Mouse (Mus musculus) E14TG2a.4 (cell line): Measurements from ENCODE around the gene Sdhc.

Source experiments
- CTCF ChIP-seq: conservative IDR thresholded peaks from 2 replicates; pipeline ENCODE4 v1.5.1; 2014; ENCODE audit warnings: low read length
- NANOG ChIP-seq: IDR thresholded peaks from 2 replicates; pipeline ENCODE4 v1.6.1; 2014; ENCODE audit warnings: borderline replicate concordance, low read length, mixed read lengths
- POU5F1 ChIP-seq: IDR thresholded peaks from 2 replicates; pipeline ENCODE4 v1.6.1; 2014; ENCODE audit warnings: low read length, borderline replicate concordance

DNA sequence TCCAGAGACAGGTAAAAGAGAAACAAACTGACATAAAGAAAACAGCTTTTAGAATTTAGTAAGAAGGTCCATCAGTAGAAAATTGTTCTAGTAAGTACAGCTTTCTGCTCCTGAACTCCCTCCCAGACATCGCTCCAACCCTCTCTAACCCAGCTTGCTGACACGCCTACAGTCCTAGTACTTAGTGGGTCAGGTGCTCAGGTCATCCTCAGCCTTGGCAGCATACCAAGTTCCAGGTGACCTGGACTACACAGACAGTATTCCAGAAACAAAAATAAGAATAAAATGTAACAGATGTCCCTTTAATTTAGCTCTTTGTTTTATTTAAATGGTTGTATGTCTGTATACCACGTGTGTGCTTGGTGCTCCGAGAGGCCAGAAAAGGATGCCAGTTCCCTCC is 1.6 kb upstream of the Sdhc start:
- TF ChIP-seq CTCF (no peak), NANOG (no peak), POU5F1 (no peak)
